Mouse (Mus musculus) cerebellum, adult 2 months (tissue): ENCODE measurements around the gene Nfx1.

Experiments used
- CTCF ChIP-seq: fragments of 200-500 bp; IDR thresholded peaks from 2 replicates; pipeline ENCODE4 v1.5.1; 2011; ENCODE audit warnings: low read depth, mild to moderate bottlenecking, control low read depth, low read length, moderate library complexity, borderline replicate concordance; ENCODE audit not compliant: insufficient read depth
- POLR2A ChIP-seq: fragments of 200-500 bp; IDR thresholded peaks from 2 replicates; pipeline ENCODE4 v1.6.1; 2011; ENCODE audit warnings: low read length, control low read depth, borderline replicate concordance; ENCODE audit not compliant: insufficient read depth

DNA sequence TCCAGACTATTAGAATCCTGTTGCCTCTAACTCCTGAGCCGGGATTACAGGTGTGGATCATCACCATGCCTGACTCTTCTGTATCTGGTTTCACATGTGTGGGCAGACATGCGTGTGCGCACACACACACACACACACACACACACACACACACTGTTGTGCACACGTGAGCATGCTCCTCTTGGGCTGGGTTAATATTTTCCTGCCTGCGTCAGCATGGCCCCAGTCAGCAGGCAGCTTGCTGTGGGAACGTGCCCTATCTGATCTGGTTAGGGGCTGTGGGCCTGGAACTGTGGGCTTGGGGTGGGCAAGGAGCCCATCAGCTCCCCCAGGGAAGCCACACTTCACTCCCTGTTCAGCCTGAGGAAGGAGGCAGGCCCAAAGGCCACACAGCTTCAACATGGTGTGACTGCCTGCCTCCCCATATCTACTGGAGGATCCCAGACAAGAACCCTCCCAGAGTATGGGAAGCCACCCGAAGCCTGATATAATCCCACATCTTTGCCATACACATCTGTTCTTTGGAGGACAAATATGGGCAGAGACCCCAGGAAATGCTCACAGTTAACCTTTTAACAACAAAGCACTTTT lies 86.1 kb downstream of the Nfx1 start:
- no peak for TF ChIP-seq POLR2A
- no peak for TF ChIP-seq CTCF
